Mouse (Mus musculus): ENCODE measurements around the gene Grk4. TPM values are rescaled to one million over a fixed set of nuclear protein-coding genes. Genes with fewer than 3 reads are reported as not detected.

Gene Grk4
- polyA plus RNA-seq (2015; fragmentation: Nextera tagmentation; extraction: Ambion mirVana), result 1.8 and 2.4 TPM in 2 replicates

- Histone ChIP-seq H3K4me1 (peaks cover 3% of the 10 kb centered on the region), H3K4me2 (peak within 1 kb of the TSS; percentile 73), H3K36me3 (peaks cover 9% of the 10 kb centered on the region), H3K4me3 (replicated peaks) (peak within 1 kb of the TSS; percentile 72), H3K9ac (peak within 1 kb of the TSS; percentile 51), H3K27ac (peak within 1 kb of the TSS; percentile 84), H3K27me3 (replicated peaks) (no peaks in the 10 kb centered on the region), H3K9me3 (no peaks in the 10 kb centered on the region)
- under 1% methylated on average over 60 of the region's 60 CpGs for WGBS
- peak; percentile 100 for ATAC-seq (ENCODE audit: insufficient read depth, low FRiP score, low read depth)
Measured at GRCm38 (mm10) chr5:34659686-34660590, at the start of gene Grk4, which contains the start of gene Nop14. TSS of gene Grk4 (plus strand) at chr5:34660379. TSS of gene Nop14 (minus strand) at chr5:34660148.

DNA sequence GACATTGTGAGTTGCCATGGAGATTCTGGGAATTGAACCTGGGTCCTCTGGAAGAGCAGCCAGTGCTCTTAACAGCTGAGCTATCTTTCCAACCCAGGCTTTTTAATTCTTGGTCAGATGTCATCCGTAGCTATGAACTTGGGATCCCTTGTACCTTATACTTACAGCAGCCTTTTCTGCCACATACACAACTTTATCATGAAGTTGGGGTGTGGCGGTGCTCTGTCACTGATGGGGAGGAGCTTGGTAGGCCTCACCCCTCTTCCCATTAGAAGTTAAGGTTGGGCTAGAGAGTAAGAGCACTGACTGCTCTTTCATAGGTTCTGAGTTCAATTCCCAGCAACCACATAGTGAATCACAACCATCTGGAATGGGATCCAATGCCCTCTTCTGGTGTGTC is 27.2 kb upstream of the Grk4 start:
- no peaks in the 10 kb centered on the region for H3K9me3 ChIP-seq
- no peaks in the 10 kb centered on the region for H3K27me3 ChIP-seq (replicated peaks)
- 90% methylated on average over 2 of the region's 2 CpGs for WGBS
- no peak overlapping the region for H3K27ac ChIP-seq
- no peak overlapping the region for H3K4me2 ChIP-seq
- ATAC-seq (ENCODE audit: insufficient read depth, low FRiP score, low read depth), result no peak
- peaks cover 57% of the 10 kb centered on the region for H3K36me3 ChIP-seq
- no peak overlapping the region for H3K9ac ChIP-seq
- peaks cover 17% of the 10 kb centered on the region for H3K4me1 ChIP-seq
- no peak overlapping the region for H3K4me3 ChIP-seq (replicated peaks)

DNA sequence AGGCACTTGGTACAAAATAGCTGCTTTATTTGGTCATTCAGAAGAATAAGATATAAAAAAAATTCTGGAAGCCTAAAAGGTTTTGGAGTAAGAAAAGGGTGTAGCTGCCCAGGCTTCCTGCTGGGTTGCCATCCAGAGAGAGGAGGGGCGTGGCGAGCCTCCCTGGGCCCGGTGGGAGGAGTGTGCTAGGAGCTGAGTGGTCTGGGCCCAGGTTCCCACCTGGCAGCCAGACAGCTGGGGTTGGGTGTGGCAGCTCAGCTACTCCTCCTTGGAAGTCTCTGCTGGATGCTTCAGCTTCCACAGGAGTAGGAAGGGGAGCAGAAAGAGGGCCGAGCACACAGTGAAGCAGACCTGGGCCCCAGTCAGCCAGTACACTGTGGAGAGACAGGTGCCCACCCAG is 26.5 kb upstream of the Grk4 start:
- H3K9me3 ChIP-seq, result no peaks in the 10 kb centered on the region
- no peak for ATAC-seq (ENCODE audit: insufficient read depth, low FRiP score, low read depth)
- no peak overlapping the region for H3K4me2 ChIP-seq
- H3K27ac ChIP-seq, result no peak overlapping the region
- no peaks in the 10 kb centered on the region for H3K27me3 ChIP-seq (replicated peaks)
- H3K36me3 ChIP-seq, result peaks cover 57% of the 10 kb centered on the region
- 60% methylated on average over 4 of the region's 4 CpGs for WGBS
- no peak overlapping the region for H3K4me3 ChIP-seq (replicated peaks)
- H3K4me1 ChIP-seq, result peaks cover 17% of the 10 kb centered on the region
- H3K9ac ChIP-seq, result no peak overlapping the region

- WGBS, result 85% methylated on average over 13 of the region's 13 CpGs
- Histone ChIP-seq H3K27ac (no peak overlapping the region), H3K4me3 (replicated peaks) (no peak overlapping the region), H3K4me1 (peaks cover 17% of the 10 kb centered on the region), H3K27me3 (replicated peaks) (no peaks in the 10 kb centered on the region), H3K9ac (no peak overlapping the region), H3K4me2 (no peak overlapping the region), H3K36me3 (peaks cover 56% of the 10 kb centered on the region), H3K9me3 (no peaks in the 10 kb centered on the region)
- ATAC-seq (ENCODE audit: insufficient read depth, low FRiP score, low read depth), result no peak
Measured at GRCm38 (mm10) chr5:34634746-34635400, 25.3 kb upstream of the Grk4 start.

GRCm38 (mm10) chr5:34635665-34636192 is 24.4 kb upstream of the Grk4 start:
- peaks cover 57% of the 10 kb centered on the region for H3K36me3 ChIP-seq
- H3K27ac ChIP-seq, result peak overlapping the region; percentile 92; the same call in 1 of the 2 replicates
- no peaks in the 10 kb centered on the region for H3K27me3 ChIP-seq (replicated peaks)

DNA sequence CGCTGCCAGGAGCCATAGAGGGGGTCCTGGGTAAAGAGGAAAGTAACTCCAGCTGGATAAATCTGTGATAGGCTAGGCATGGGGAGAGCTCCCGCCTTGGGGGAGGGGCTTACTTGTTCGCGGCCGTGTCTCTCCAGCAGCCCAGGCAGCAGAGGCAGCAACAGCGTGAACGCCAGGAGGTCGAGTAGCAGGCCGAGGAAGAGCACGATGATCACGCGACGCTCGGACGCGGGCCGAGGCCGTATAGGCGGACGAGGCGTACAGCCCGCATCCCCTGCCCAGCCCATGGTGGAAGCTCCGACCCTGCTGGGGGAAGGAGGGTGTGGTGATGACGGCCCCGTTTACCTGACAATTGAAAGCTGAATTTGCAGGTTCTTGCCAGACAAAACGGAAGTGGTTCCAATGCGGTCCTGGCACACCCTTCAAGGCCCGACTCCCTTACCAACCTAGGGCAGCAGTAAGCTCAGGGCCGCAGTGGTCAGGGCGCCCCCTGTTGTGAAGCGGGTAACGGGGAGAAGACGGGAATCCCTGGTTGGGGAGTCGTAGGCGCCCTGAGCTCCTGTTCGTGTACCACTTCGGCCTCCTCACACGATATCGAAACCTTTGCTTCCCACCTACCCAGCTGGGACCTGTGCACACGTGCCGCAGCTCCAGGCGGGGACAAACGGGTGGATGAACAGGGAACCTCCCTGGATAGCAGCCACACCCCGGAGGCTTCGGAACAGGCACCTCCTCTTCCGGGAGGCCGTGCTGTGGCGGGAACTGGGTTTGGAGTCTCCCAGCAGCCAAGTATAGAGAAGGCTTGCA is 23.5 kb upstream of the Grk4 start, which contains the start of gene Mfsd10:
Mfsd10 (minus strand) TSS at position 732 of the 807 bp plus-strand sequence.
- H3K9me3 ChIP-seq, result no peaks in the 10 kb centered on the region
- peaks cover 17% of the 10 kb centered on the region for H3K4me1 ChIP-seq
- peak within 1 kb of the TSS; percentile 91 for H3K4me2 ChIP-seq
- H3K27me3 ChIP-seq (replicated peaks), result no peaks in the 10 kb centered on the region
- H3K27ac ChIP-seq, result peak within 1 kb of the TSS; percentile 92
- ATAC-seq (ENCODE audit: insufficient read depth, low FRiP score, low read depth), result peak; percentile 89
- H3K4me3 ChIP-seq (replicated peaks), result peak within 1 kb of the TSS; percentile 66
- WGBS, result under 1% methylated on average over 48 of the region's 48 CpGs
- peak within 1 kb of the TSS; percentile 69; the same call in 1 of the 2 replicates for H3K9ac ChIP-seq
- H3K36me3 ChIP-seq, result peaks cover 57% of the 10 kb centered on the region

More at GRCm38 (mm10) chr5:34635665-34636192, 24.4 kb upstream of the Grk4 start:
- Histone ChIP-seq H3K4me3 (replicated peaks) (peak overlapping the region; percentile 66), H3K9me3 (no peaks in the 10 kb centered on the region), H3K4me1 (peaks cover 17% of the 10 kb centered on the region), H3K4me2 (peak overlapping the region; percentile 91), H3K9ac (no peak overlapping the region)
- no peak for ATAC-seq (ENCODE audit: insufficient read depth, low FRiP score, low read depth)
- WGBS, result 55% methylated on average over 10 of the region's 10 CpGs

GRCm38 (mm10) chr5:34637591-34638156 is 22.5 kb upstream of the Grk4 start:
- Histone ChIP-seq H3K27ac (no peak overlapping the region), H3K4me3 (replicated peaks) (peak overlapping the region; percentile 66; the same call in 1 of the 2 replicates), H3K36me3 (peaks cover 51% of the 10 kb centered on the region), H3K9ac (0 out of 2 replicates have a peak overlapping the region, but pooled peaks have one; percentile 69), H3K4me1 (peaks cover 17% of the 10 kb centered on the region), H3K27me3 (replicated peaks) (no peaks in the 10 kb centered on the region), H3K9me3 (no peaks in the 10 kb centered on the region), H3K4me2 (peak overlapping the region; percentile 91; the same call in 1 of the 2 replicates)
- 80% methylated on average over 7 of the region's 7 CpGs for whole genome bisulfite sequencing
- ATAC-seq (ENCODE audit: insufficient read depth, low FRiP score, low read depth), result no peak

GRCm38 (mm10) chr5:34641991-34642390 is 18.2 kb upstream of the Grk4 start:
- H3K36me3 ChIP-seq, result peaks cover 64% of the 10 kb centered on the region
- WGBS, result 77% methylated on average over 3 of the region's 3 CpGs

GRCm38 (mm10) chr5:34642932-34643331 is 17.2 kb upstream of the Grk4 start:
- no peak overlapping the region for H3K4me3 ChIP-seq (replicated peaks)
- peaks cover 64% of the 10 kb centered on the region for H3K36me3 ChIP-seq
- H3K9ac ChIP-seq, result no peak overlapping the region
- no peaks in the 10 kb centered on the region for H3K27me3 ChIP-seq (replicated peaks)
- H3K4me2 ChIP-seq, result no peak overlapping the region
- peak; percentile 80 for ATAC-seq (ENCODE audit: insufficient read depth, low FRiP score, low read depth)
- H3K27ac ChIP-seq, result no peak overlapping the region
- H3K4me1 ChIP-seq, result no peaks in the 10 kb centered on the region
- WGBS, result 62% methylated on average over 5 of the region's 5 CpGs
- no peaks in the 10 kb centered on the region for H3K9me3 ChIP-seq

More at GRCm38 (mm10) chr5:34641991-34642390, 18.2 kb upstream of the Grk4 start:
- Histone ChIP-seq H3K4me3 (replicated peaks) (no peak overlapping the region), H3K4me2 (no peak overlapping the region), H3K27ac (no peak overlapping the region), H3K4me1 (peaks cover 5% of the 10 kb centered on the region; the same call in 1 of the 2 replicates), H3K9me3 (no peaks in the 10 kb centered on the region), H3K9ac (no peak overlapping the region), H3K27me3 (replicated peaks) (no peaks in the 10 kb centered on the region)
- no peak for ATAC-seq (ENCODE audit: insufficient read depth, low FRiP score, low read depth)

GRCm38 (mm10) chr5:34647581-34647980 is 12.6 kb upstream of the Grk4 start:
- ATAC-seq (ENCODE audit: insufficient read depth, low FRiP score, low read depth), result no peak
- Histone ChIP-seq H3K9me3 (no peaks in the 10 kb centered on the region), H3K27ac (no peak overlapping the region), H3K4me3 (replicated peaks) (no peak overlapping the region), H3K27me3 (replicated peaks) (no peaks in the 10 kb centered on the region), H3K4me2 (no peak overlapping the region), H3K9ac (no peak overlapping the region), H3K4me1 (no peaks in the 10 kb centered on the region), H3K36me3 (peaks cover 69% of the 10 kb centered on the region)
- WGBS, result 54% methylated on average over 4 of the region's 4 CpGs

DNA sequence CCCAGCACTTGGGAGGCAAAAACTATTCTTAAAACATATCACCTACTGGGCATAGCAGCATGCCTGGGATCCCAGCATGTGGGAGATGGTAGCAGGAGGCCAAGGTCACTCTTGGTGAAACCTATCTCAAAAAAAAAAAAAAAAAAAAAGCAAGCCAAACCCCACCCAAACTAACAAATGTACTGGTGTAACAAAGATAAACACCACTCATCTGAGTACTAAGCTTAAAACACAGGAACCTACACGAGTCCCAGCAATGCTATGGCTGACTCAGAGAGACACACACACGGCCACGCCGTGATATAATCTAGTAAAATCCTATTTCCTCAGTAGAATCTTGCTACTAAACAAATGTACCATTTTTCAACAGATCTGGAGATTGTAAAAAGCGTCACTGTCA is 7.2 kb upstream of the Grk4 start:
- no peak for ATAC-seq (ENCODE audit: insufficient read depth, low FRiP score, low read depth)
- H3K27me3 ChIP-seq (replicated peaks), result no peaks in the 10 kb centered on the region
- no peaks in the 10 kb centered on the region for H3K4me1 ChIP-seq
- no peak overlapping the region for H3K4me3 ChIP-seq (replicated peaks)
- H3K4me2 ChIP-seq, result no peak overlapping the region
- 85% methylated on average over 5 of the region's 5 CpGs for WGBS
- H3K27ac ChIP-seq, result no peak overlapping the region
- H3K36me3 ChIP-seq, result peaks cover 64% of the 10 kb centered on the region
- H3K9me3 ChIP-seq, result no peaks in the 10 kb centered on the region
- H3K9ac ChIP-seq, result no peak overlapping the region

Data from stomach, embryonic 15.5 days (tissue).